Mouse (Mus musculus): ENCODE measurements around the gene Supt5.

- no peak for TF ChIP-seq EP300 (IDR thresholded peaks at IDR 0.05; ENCODE audit: low read depth)
- no peak for TF ChIP-seq CTCF (IDR thresholded peaks at IDR 0.05; ENCODE audit: low read depth)
These were observed 35.4 kb upstream of the Supt5 start for GRCm38 (mm10) chr7:28373891-28374495.
